Mouse (Mus musculus) heart, adult 2 months (tissue): ENCODE results near the gene Arid4b. TPM values are rescaled to one million over a fixed set of nuclear protein-coding genes. Genes with fewer than 3 reads are reported as not detected.

Experiments used
- DNase-seq, 2 experiments: peaks; one replicate each; pipeline ENCODE4 v3.0.0; 2021
- H3K27ac ChIP-seq: fragments of 200-600 bp; 2 replicates; pipeline ENCODE4 v1.8.1; 2022
- H3K27me3 ChIP-seq: fragments of 200-500 bp; 2 replicates; pipeline ENCODE4 v1.6.1; 2012; ENCODE audit warnings: mild to moderate bottlenecking, low read length, inconsistent platforms, mixed read lengths; ENCODE audit not compliant: control insufficient read depth, insufficient read depth
- H3K36me3 ChIP-seq: fragments of 200-500 bp; 2 replicates; pipeline ENCODE4 v1.6.1; 2012; ENCODE audit warnings: low read length, inconsistent platforms; ENCODE audit not compliant: control insufficient read depth, insufficient read depth
- H3K4me1 ChIP-seq: fragments of 200-500 bp; 2 replicates; pipeline ENCODE4 v1.6.1; 2011; ENCODE audit warnings: low read length; ENCODE audit not compliant: control insufficient read depth, insufficient read depth
- H3K4me3 ChIP-seq: fragments of 200-600 bp; 2 replicates; pipeline ENCODE4 v1.8.1; 2022
- H3K79me2 ChIP-seq: fragments of 200-500 bp; replicated peaks from 2 replicates; pipeline ENCODE4 v1.6.1; 2012; ENCODE audit warnings: mild to moderate bottlenecking, inconsistent platforms, low read length, moderate library complexity, mixed read lengths; ENCODE audit not compliant: control insufficient read depth, insufficient read depth
- H3K9ac ChIP-seq: fragments of 200-500 bp; 2 replicates; pipeline ENCODE4 v1.6.1; 2012; ENCODE audit warnings: low read depth, mild to moderate bottlenecking, control low read depth, inconsistent platforms, low read length, mixed read lengths
- CTCF ChIP-seq: fragments of 200-600 bp; IDR thresholded peaks from 2 replicates; pipeline ENCODE4 v1.8.1; 2022; ENCODE audit warnings: antibody characterized with exemption, mild to moderate bottlenecking, moderate library complexity
- EP300 ChIP-seq: fragments of 200-500 bp; IDR thresholded peaks from 2 replicates; pipeline ENCODE4 v1.6.1; 2011; ENCODE audit warnings: low read depth, low read length, control low read depth; ENCODE audit not compliant: insufficient read depth
- POLR2A ChIP-seq: fragments of 200-500 bp; IDR thresholded peaks from 2 replicates; pipeline ENCODE4 v1.6.1; 2011; ENCODE audit warnings: mild to moderate bottlenecking, low read depth, low read length, control low read depth; ENCODE audit not compliant: insufficient read depth
- WGBS: fragments of 180-500 bp; shearing (Covaris S2); methylation state at CpG from one replicate; pipeline ENCODE4 v1.1.7; 2018; 5-methylcytosine and 5-hydroxymethylcytosine counted together
- intact Hi-C: fragments of 180-260 bp; cut with DNase I; formaldehyde crosslinking; loops from one replicate; pipeline ENCODE4 v1.15.1; 2025
- polyA plus RNA-seq: library from polyadenylated mRNA; depleted of rRNA; stranded (reverse); fragments of >200 nt; gene quantifications from 2 replicates; pipeline ENCODE4 v1.2.3, GENCODE M21; 2012
- total RNA-seq, 2 experiments: library from RNA; stranded (reverse); gene quantifications; 2 replicates each; pipeline ENCODE4 v1.2.3; 2021

Arid4b gene
- total and polyA plus RNA-seq, 3 experiments = 2.7 to 22.4 (median 18.0) TPM

GRCm38 (mm10) chr13:14065701-14066100, 2.7 kb downstream of the Arid4b start:
- no peaks in the 10 kb centered on the region for H3K27me3 ChIP-seq
- H3K4me3 ChIP-seq = no peak overlapping the region
- peaks cover 9% of the 10 kb centered on the region for H3K79me2 ChIP-seq
- no peak for TF ChIP-seq EP300
- TF ChIP-seq CTCF = no peak
- TF ChIP-seq POLR2A = no peak
- H3K4me1 ChIP-seq = peaks cover 5% of the 10 kb centered on the region
- WGBS = 89% methylated on average over 1 of the region's 1 CpGs
- intact Hi-C loops = loop anchor here (10.0 kb wide), 1 partner anchor 549 kb away; the partner anchor contains the start of genes Mrpl32 and Psma2
- peaks cover 21% of the 10 kb centered on the region for H3K36me3 ChIP-seq
- no peak for DNase-seq
- no peak overlapping the region for H3K9ac ChIP-seq
- H3K27ac ChIP-seq = no peak overlapping the region

- Histone ChIP-seq H3K79me2 (peaks cover 11% of the 10 kb centered on the region), H3K4me1 (peaks cover 3% of the 10 kb centered on the region), H3K4me3 (no peak overlapping the region), H3K9ac (no peak overlapping the region), H3K36me3 (peaks cover 15% of the 10 kb centered on the region), H3K27ac (no peak overlapping the region), H3K27me3 (no peaks in the 10 kb centered on the region)
- TF ChIP-seq POLR2A (no peak), CTCF (no peak), EP300 (no peak)
- no peak for DNase-seq
- intact Hi-C loops = loop anchor here (10.0 kb wide), 1 partner anchor 547 kb away; the partner anchor contains the start of genes Mrpl32 and Psma2
Measured at GRCm38 (mm10) chr13:14068035-14068434, 5.0 kb downstream of the Arid4b start.

GRCm38 (mm10) chr13:14069291-14069690, 6.3 kb downstream of the Arid4b start:
- TF ChIP-seq EP300 = no peak
- no peak for TF ChIP-seq POLR2A
- H3K79me2 ChIP-seq = peaks cover 11% of the 10 kb centered on the region
- no peak for DNase-seq
- H3K4me3 ChIP-seq = no peak overlapping the region
- peaks cover 15% of the 10 kb centered on the region for H3K36me3 ChIP-seq
- peaks cover 3% of the 10 kb centered on the region for H3K4me1 ChIP-seq
- H3K27ac ChIP-seq = no peak overlapping the region
- WGBS = 67% methylated on average over 1 of the region's 1 CpGs
- no peak overlapping the region for H3K9ac ChIP-seq
- H3K27me3 ChIP-seq = no peaks in the 10 kb centered on the region
- intact Hi-C loops = loop anchor here (10.0 kb wide), 1 partner anchor 546 kb away; the partner anchor contains the start of genes Mrpl32 and Psma2

GRCm38 (mm10) chr13:14074371-14074770, 11.3 kb downstream of the Arid4b start:
- DNase-seq = no peak
- Histone ChIP-seq H3K27me3 (no peaks in the 10 kb centered on the region), H3K79me2 (peaks cover 9% of the 10 kb centered on the region), H3K4me3 (no peak overlapping the region), H3K36me3 (no peaks in the 10 kb centered on the region; the same call in none of the 2 replicates), H3K27ac (no peak overlapping the region), H3K4me1 (no peaks in the 10 kb centered on the region), H3K9ac (no peak overlapping the region)
- 92% methylated on average over 1 of the region's 1 CpGs for WGBS
- TF ChIP-seq EP300 (no peak), POLR2A (no peak), CTCF (no peak)
- intact Hi-C loops = no loop called here

- WGBS = 81% methylated on average over 1 of the region's 1 CpGs
- no peak overlapping the region for H3K4me3 ChIP-seq
- no peaks in the 10 kb centered on the region for H3K27me3 ChIP-seq
Measured at GRCm38 (mm10) chr13:14075326-14075725, 12.3 kb downstream of the Arid4b start.

GRCm38 (mm10) chr13:14088669-14089068, 25.6 kb downstream of the Arid4b start:
- H3K4me1 ChIP-seq = peaks cover 4% of the 10 kb centered on the region
- H3K36me3 ChIP-seq = peaks cover 7% of the 10 kb centered on the region
- no peak overlapping the region; the same call in 1 of the 2 replicates for H3K27ac ChIP-seq
- peak in 1 of 2 experiments; percentile 17 for DNase-seq
- H3K4me3 ChIP-seq = no peak overlapping the region
- TF ChIP-seq CTCF = no peak
- no peak for TF ChIP-seq EP300
- TF ChIP-seq POLR2A = no peak
- no peaks in the 10 kb centered on the region for H3K27me3 ChIP-seq
- H3K79me2 ChIP-seq = peaks cover 2% of the 10 kb centered on the region; the same call in 1 of the 2 replicates
- intact Hi-C loops = no loop called here
- 44% methylated on average over 1 of the region's 1 CpGs for WGBS
- H3K9ac ChIP-seq = no peak overlapping the region

More at GRCm38 (mm10) chr13:14075326-14075725, 12.3 kb downstream of the Arid4b start:
- intact Hi-C loops = no loop called here
- Histone ChIP-seq H3K27ac (no peak overlapping the region), H3K79me2 (peaks cover 7% of the 10 kb centered on the region; the same call in 1 of the 2 replicates), H3K36me3 (no peaks in the 10 kb centered on the region; the same call in none of the 2 replicates), H3K4me1 (no peaks in the 10 kb centered on the region), H3K9ac (no peak overlapping the region)
- no peak for DNase-seq
- TF ChIP-seq EP300 (no peak), CTCF (no peak), POLR2A (no peak)
